Mouse (Mus musculus) Patski (cell line): Measurements from ENCODE around the gene 1700011L22Rik. TPM values are rescaled to one million over a fixed set of nuclear protein-coding genes. Genes with fewer than 3 reads are reported as not detected.

Source experiments
- ATAC-seq: fragments of 100-300 bp; one replicate; pipeline ENCODE4 v1.8.0; 2021
- CTCF ChIA-PET: fragments of 350-600 bp; sonication (Branson Sonifier 250); formaldehyde crosslinking; loops from one replicate; lab custom pipeline; 2022; ENCODE audit warnings: inconsistent platforms; lab: Charles Lee
- POLR2A ChIA-PET: fragments of 350-600 bp; sonication (Branson Sonifier 250); formaldehyde crosslinking; loops from one replicate; lab custom pipeline; 2022; ENCODE audit warnings: antibody characterized with exemption, inconsistent platforms; lab: Charles Lee
- DNase-seq: peaks from one replicate; pipeline ENCODE4 v3.0.0-alpha.2; 2011; ENCODE audit warnings: low read depth, low spot score
- H3K27me3 ChIP-seq: fragments of 371-371 bp; one replicate; pipeline ENCODE4 v1.5.1; 2021
- CTCF ChIP-seq: fragments of 100-300 bp; IDR thresholded peaks from one replicate; pipeline ENCODE4 v1.5.1; 2021
- in situ Hi-C: fragments of 300-500 bp; cut with MboI; formaldehyde crosslinking; loops from 3 replicates; pipeline ENCODE4 v1.11.1; 2018; ENCODE audit warnings: low pct_unique_long_range_greater_than_20kb, mixed read lengths
- polyA plus RNA-seq: library from polyadenylated mRNA; unstranded; gene quantifications from one replicate; pipeline ENCODE4 v1.2.3, GENCODE M21; 2021

Gene 1700011L22Rik
- polyA plus RNA-seq, 1 experiment from 2014 or later, result 0.06 TPM

DNA sequence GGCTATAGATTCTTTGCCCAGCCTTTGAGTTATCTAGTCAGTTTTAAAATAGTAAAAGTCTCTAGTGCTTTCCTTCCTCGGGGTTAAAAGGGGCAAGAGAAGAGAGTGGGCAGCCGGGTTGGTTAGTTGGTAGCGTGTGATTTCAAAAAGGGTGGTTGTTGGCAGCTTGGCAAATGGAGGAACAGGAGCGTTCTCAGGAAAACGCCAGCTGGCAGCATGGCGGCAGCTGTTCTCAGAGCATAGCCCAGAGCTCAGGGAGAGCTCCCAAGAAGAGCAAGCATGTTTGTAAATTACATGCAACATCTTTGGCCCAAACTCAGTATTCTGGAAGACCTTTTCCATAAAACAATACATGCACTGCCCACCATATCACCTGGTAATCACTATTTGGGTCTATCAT lies 5.4 kb upstream of the 1700011L22Rik start:
- ChIA-PET POLR2A (no interaction called here), CTCF (interaction anchor here (1.5 kb wide), 1 partner anchor 9 kb away, joined by 6 read pairs; no protein-coding TSS in a partner anchor)
- DNase-seq (no peak), ATAC-seq (no peak)
- in situ Hi-C loops, result no loop called here
- TF ChIP-seq CTCF, result no peak
- no peaks in the 10 kb centered on the region for H3K27me3 ChIP-seq

DNA sequence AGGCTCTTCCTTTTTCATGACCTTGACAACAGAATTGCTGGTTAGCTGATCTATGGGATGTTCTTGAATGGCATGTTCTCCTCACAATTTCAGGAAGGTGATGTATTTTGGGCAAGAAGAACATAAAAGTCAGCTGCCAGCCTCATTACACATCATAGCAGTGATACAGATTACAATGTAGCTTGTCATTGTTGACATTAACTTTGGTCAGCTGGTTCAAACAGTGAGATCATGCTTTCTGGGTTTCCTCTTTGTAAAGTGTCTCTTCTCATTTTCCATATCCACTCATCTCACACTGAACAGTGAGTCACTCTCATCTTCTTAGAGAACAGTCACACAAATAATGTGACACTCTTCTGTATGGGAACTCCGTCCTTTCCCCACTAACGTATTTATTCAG lies 4.9 kb downstream of the 1700011L22Rik start:
- no peak for DNase-seq
- ChIA-PET CTCF (interaction anchor here (1.1 kb wide), 1 partner anchor 12 kb away, joined by 3 read pairs; no protein-coding TSS in a partner anchor), POLR2A (no interaction called here)
- TF ChIP-seq CTCF, result no peak
- no peak for ATAC-seq
- H3K27me3 ChIP-seq, result no peaks in the 10 kb centered on the region
- in situ Hi-C loops, result no loop called here

DNA sequence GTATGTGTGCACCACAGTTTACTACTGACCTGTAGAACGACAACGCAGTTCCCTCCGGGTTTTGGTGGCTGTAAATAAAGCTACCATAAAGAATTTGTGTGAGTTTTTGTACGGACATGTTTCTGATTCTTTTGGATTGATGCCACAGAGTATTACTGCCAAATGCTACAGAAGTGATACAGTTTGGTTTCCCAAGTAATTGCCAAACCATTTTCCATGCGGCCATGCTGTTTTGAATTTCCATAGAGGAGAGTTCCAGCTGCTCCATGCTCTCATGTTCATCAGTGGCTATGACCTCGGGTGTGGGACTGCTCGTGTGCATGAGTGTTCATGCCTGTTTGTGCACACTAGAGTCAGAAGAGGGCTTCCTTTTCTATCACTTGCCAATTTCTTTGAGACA lies 8.4 kb downstream of the 1700011L22Rik start:
- in situ Hi-C loops, result no loop called here
- no peaks in the 10 kb centered on the region for H3K27me3 ChIP-seq
- no peak for DNase-seq

DNA sequence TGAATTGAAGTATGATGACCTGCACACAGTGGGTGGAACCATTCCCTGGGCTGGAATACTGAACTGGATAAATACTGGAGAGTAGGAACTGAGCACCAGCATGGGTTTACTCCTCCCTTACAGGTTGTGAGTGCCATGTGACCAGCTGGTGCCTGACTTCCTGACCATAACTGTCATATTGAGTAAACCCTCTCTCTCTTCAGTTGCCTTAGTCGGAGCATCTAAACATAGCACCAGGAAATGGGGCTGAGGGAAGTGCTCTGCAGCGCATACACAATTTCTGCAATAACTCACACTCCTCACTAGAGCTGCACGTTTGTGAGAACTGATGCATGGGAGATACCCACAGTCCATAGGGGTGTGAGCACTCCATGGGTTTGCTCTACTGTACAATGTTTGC lies 9.1 kb downstream of the 1700011L22Rik start:
- ATAC-seq (no peak), DNase-seq (no peak)
- H3K27me3 ChIP-seq, result no peaks in the 10 kb centered on the region
- TF ChIP-seq CTCF, result no peak
- ChIA-PET CTCF (no interaction called here), POLR2A (no interaction called here)
- in situ Hi-C loops, result no loop called here

More for the DNA sequence above, 8.4 kb downstream of the 1700011L22Rik start:
- ChIA-PET CTCF (interaction anchor here (1.1 kb wide), 1 partner anchor 14 kb away, joined by 4 read pairs; no protein-coding TSS in a partner anchor), POLR2A (no interaction called here)
- TF ChIP-seq CTCF, result no peak
- no peak for ATAC-seq

DNA sequence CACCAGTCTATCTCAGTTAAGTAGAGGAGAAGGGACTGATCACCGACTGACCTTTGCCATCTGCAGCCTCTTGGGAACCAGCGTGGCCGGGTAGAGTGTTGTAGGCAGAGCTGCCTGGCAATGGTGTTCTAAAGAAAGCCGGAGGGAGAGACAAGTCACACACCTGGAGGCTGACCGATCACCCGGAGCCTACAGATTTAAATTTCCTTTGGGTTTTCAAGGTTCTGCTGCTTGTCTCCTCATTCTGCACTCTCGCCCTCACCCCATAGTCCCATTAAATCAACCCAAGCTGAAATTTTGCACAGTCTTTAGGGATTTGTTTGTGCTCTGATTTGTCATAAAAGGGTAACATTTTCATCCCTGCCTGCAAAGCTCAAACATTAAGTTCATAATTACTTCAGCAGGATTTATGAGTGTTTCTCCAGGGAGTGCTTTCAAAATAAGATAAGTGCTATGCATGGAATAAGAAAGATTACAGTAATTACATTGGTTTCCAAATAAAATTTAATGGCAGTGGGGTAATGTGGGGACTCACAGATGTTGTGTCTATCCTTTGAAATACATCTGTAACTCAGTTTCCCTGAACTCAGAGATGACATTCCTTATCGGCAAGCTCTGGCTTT lies 19.0 kb downstream of the 1700011L22Rik start:
- ATAC-seq (no peak), DNase-seq (no peak)
- TF ChIP-seq CTCF, result no peak
- POLR2A ChIA-PET, result interaction anchor here (0.9 kb wide), 1 partner anchor 13 kb away, joined by 3 read pairs; no protein-coding TSS in a partner anchor
- H3K27me3 ChIP-seq, result no peaks in the 10 kb centered on the region
- in situ Hi-C loops, result no loop called here
- CTCF ChIA-PET, result interaction anchor here (1.4 kb wide), 1 partner anchor 16 kb away, joined by 3 read pairs; no protein-coding TSS in a partner anchor

DNA sequence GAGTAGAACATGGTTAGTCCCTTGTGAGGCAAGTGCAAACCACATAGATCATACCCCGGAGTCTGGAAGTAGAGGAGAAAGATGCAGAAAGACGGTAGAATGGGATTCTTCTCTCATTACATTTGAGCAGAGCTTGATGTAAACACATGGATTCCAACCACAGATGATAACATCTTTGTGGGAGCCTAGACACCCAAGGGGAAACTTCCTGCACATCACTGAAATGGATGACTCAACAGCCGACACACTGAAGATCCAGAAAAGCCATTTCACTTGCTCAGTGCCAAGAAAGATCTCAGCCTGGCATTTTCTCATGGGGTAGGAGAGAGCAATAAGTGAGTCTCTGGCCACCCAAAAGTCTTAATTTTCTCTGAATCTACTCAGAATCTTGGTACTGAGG lies 20.5 kb downstream of the 1700011L22Rik start:
- H3K27me3 ChIP-seq, result no peaks in the 10 kb centered on the region
- in situ Hi-C loops, result no loop called here
- no peak for DNase-seq
- ChIA-PET CTCF (no interaction called here), POLR2A (no interaction called here)
- TF ChIP-seq CTCF, result no peak
- ATAC-seq, result no peak

DNA sequence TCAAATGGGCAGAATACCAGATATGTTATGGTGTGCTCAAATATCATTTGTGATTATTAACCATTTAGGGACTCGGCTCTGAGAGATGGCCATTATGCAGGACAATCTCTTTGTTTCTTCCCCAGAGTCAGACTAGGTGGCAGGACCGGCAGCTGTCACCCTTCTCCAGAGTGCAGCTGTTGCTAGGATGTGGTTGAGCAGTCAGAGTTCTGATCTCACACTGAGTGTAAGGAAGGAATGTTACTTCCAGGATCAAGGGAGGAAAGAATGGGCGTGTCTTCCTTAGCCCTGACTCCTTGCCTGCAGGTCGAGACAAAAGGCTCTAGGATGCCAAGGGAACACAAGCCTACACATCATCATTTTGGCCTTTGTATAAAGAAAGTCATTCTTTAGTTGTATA lies 21.2 kb downstream of the 1700011L22Rik start:
- DNase-seq (no peak), ATAC-seq (no peak)
- CTCF ChIA-PET, result interaction anchor here (1.6 kb wide), 1 partner anchor 13 kb away, joined by 4 read pairs; no protein-coding TSS in a partner anchor
- TF ChIP-seq CTCF, result no peak
- POLR2A ChIA-PET, result interaction anchor here (0.6 kb wide), 1 partner anchor 130 kb away, joined by 3 read pairs; no protein-coding TSS in a partner anchor
- in situ Hi-C loops, result no loop called here
- H3K27me3 ChIP-seq, result no peaks in the 10 kb centered on the region

DNA sequence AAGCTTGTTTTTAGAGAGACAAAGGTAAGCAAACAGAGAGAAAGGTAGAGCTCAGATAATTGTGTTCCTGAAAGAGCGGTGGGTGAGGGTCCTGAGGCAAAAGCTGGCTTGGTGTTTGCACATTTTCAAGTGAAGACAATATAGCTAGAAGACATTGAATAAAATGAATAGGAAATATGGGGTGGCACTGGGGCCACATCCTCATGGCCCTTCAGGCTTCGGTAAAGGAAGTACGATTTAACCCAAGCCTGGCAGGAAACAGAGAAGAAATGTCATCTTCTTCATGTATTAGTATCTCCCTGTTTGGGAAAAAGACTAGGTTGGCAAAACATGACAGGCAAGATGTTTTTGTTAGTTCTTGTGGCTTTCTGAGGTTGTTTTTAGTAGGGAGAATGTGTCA lies 22.3 kb downstream of the 1700011L22Rik start:
- POLR2A ChIA-PET, result no interaction called here
- no peak for TF ChIP-seq CTCF
- H3K27me3 ChIP-seq, result no peaks in the 10 kb centered on the region
- DNase-seq (no peak), ATAC-seq (no peak)
- CTCF ChIA-PET, result interaction anchor here (1.6 kb wide), 1 partner anchor 14 kb away, joined by 4 read pairs; no protein-coding TSS in a partner anchor
- in situ Hi-C loops, result no loop called here

DNA sequence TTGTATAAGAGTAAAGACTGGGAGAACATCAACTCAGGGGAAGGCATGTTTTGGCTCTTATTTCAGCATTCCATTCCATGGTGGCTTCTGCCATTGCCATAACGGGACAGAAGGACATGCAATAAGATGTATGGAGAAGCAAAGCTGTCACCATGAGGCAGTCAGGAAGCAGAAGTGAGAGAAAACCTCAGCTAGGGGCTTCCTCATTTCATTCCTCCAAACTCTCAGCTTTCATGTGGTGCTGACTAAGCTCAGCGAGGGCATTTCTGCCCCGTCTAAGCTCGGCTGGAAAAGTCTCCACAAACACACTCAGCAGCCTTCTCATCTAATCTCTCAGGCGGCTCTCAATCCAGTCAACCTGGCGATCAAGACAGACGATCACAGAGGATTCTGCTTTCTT lies 22.8 kb downstream of the 1700011L22Rik start:
- ATAC-seq (no peak), DNase-seq (no peak)
- POLR2A ChIA-PET, result no interaction called here
- TF ChIP-seq CTCF, result no peak
- in situ Hi-C loops, result no loop called here
- no peaks in the 10 kb centered on the region for H3K27me3 ChIP-seq
- CTCF ChIA-PET, result interaction anchor here (1.6 kb wide), 1 partner anchor 15 kb away, joined by 4 read pairs; no protein-coding TSS in a partner anchor

DNA sequence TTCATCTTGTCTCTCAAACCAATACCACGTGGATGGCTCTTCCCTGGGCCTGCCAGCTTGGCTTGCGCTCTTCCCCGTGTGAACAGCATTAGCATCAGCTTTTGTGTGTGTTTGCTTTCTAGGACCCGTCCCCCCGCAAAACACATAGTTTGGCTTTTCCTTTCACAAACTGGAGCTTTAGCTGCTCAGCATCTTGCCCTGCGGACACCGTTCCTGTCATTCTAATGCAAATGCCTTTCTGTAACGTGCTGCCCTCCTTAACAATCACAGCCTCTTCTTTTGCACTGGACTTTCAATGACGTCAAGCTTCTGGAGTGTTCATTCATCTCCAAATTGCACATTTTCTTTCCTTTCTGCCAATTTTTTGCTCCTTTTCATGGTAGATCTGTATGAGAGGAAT lies 24.0 kb downstream of the 1700011L22Rik start:
- in situ Hi-C loops, result no loop called here
- ATAC-seq, result no peak
- no peaks in the 10 kb centered on the region for H3K27me3 ChIP-seq
- TF ChIP-seq CTCF, result no peak
- CTCF ChIA-PET, result interaction anchor here (0.7 kb wide), 1 partner anchor 11 kb away, joined by 3 read pairs; no protein-coding TSS in a partner anchor
- no peak for DNase-seq
- POLR2A ChIA-PET, result no interaction called here

DNA sequence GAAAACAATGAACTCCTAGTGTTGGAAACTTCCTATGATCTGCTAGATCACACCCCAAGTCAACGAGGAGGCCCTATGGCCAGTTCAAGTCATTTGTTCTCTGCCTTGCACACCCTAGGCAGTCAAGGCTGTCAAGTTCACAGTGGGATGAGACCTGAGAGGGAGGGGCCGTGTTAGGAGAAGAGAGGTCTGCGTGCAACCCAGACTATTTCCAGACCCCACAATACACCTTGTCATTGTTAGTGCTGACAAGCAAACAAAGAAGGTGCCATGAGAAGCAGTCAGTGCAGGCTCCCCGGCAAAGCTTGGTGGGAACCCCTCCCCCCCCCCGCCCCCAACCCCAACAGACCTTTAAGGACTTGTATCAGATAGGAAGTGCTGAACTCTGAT lies 25.6 kb downstream of the 1700011L22Rik start:
- in situ Hi-C loops, result no loop called here
- H3K27me3 ChIP-seq, result no peaks in the 10 kb centered on the region
- no peak for TF ChIP-seq CTCF
- no peak for DNase-seq
- ChIA-PET POLR2A (interaction anchor here (0.6 kb wide), 1 partner anchor 15 kb away, joined by 4 read pairs; no protein-coding TSS in a partner anchor), CTCF (no interaction called here)
- no peak for ATAC-seq
